Mouse (Mus musculus) adrenal gland, postnatal 0 days (tissue): Measurements from ENCODE around the gene Htr2a. TPM values are rescaled to one million over a fixed set of nuclear protein-coding genes. Genes with fewer than 3 reads are reported as not detected.

ENCODE experiments used
- polyA plus RNA-seq: library from polyadenylated mRNA; unstranded; fragments of >200 nt; fragmentation: Nextera tagmentation; extraction: Ambion mirVana; gene quantifications from 2 replicates; pipeline ENCODE4 v1.2.1, GENCODE M21; 2015

Gene Htr2a
- polyA plus RNA-seq, result 0.39 and 0.74 TPM in 2 replicates

GRCm38 (mm10) chr14:74640819-74641381 is at the start of gene Htr2a:
Htr2a (plus strand) TSS chr14:74640840.

GRCm38 (mm10) chr14:74732079-74732783 is 91.6 kb downstream of the Htr2a start, which contains the start of gene Esd:
Esd (plus strand) TSS chr14:74732297.

Other genes starting within 250 kb of the Htr2a start
- gene Esd, start 91.5 kb downstream of the Htr2a start, polyA plus RNA-seq, result 381 and 460 TPM in 2 replicates